Mouse (Mus musculus): ENCODE measurements around the gene H1f0. TPM values are rescaled to one million over a fixed set of nuclear protein-coding genes. Genes with fewer than 3 reads are reported as not detected.

H1f0 gene
- 301 and 315 TPM in 2 replicates for polyA plus RNA-seq (2015; fragmentation: Nextera tagmentation; extraction: Ambion mirVana)

DNA sequence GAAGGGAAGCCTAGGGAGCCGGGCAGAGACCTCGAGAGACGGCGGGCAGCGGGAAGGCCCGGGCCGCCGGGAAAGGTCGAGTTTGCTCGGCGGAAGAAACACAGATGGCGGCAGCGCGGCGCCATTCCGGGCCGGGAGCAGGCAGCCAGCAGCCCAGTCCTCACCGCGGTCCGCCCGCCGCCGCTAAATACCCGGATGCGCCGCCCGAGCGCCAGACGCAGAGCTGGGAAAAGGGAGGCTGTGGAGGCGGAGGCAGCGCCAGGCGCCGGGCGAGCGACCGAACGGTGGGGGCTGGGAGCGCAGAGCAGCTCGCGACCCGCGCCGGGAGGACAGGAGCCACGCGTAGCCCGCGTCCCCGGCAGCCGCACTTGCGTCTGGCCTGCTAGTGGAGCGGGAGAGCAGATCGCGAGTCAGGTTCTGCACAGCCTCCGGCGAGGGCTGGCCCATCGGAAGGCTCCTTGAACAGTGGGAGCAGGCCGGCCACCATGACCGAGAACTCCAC is at the start of gene H1f0:
TSS of gene H1f0 (plus strand) at position 214 of the 502 bp plus-strand sequence.
- 0 out of 2 replicates have a peak, but pooled peaks cover 2% of the 10 kb centered on the region for H3K27me3 ChIP-seq (ENCODE audit: control insufficient read depth, insufficient read depth, low read length)
- peak; percentile 78 for ATAC-seq (replicated peaks; ENCODE audit: extremely low read depth, insufficient read depth, low FRiP score)
- H3K9me3 ChIP-seq (replicated peaks; ENCODE audit: control insufficient read depth, low read length), result no peaks in the 10 kb centered on the region
- no peaks in the 10 kb centered on the region for H3K36me3 ChIP-seq (ENCODE audit: control insufficient read depth, insufficient read depth)
- H3K27ac ChIP-seq (ENCODE audit: low read length), result peak within 1 kb of the TSS; percentile 96
- WGBS, result under 1% methylated on average over 57 of the region's 58 CpGs
- peak within 1 kb of the TSS; percentile 83 for H3K4me3 ChIP-seq (ENCODE audit: low read length)
- H3K4me2 ChIP-seq (ENCODE audit: low read depth, low read length), result peak within 1 kb of the TSS; percentile 88
- peak within 1 kb of the TSS; percentile 100 for H3K9ac ChIP-seq (ENCODE audit: low read length)
- H3K4me1 ChIP-seq (ENCODE audit: control insufficient read depth, insufficient read depth, low read length), result peaks cover 21% of the 10 kb centered on the region

DNA sequence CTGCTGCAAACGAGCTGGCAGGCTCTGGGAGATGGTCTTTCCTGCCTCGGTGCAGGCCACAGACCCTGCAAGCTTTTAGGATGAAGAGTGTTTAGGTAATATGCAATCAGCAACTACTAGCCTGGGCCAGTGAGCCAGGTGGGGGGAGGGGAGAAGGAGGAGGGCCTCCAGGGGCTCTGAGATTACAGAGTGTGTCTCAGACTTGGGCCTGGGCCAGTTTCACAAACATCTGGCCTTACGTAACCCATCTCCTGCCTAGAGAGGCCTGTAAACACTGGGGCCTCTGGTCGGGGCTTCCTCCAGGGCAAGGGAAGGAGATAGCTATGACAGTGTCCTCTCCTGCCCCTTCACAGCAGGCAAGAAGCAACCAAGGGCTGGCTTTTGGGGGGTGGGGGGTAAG is 49.4 kb upstream of the H1f0 start:
- Histone ChIP-seq H3K9ac (ENCODE audit: low read length) (0 out of 2 replicates have a peak overlapping the region, but pooled peaks have one; percentile 11), H3K27ac (ENCODE audit: low read length) (peak overlapping the region; percentile 45; the same call in 1 of the 2 replicates), H3K27me3 (ENCODE audit: control insufficient read depth, insufficient read depth, low read length) (no peaks in the 10 kb centered on the region), H3K4me2 (ENCODE audit: low read depth, low read length) (no peak overlapping the region), H3K36me3 (ENCODE audit: control insufficient read depth, insufficient read depth) (no peaks in the 10 kb centered on the region), H3K4me3 (ENCODE audit: low read length) (no peak overlapping the region), H3K9me3 (replicated peaks; ENCODE audit: control insufficient read depth, low read length) (no peaks in the 10 kb centered on the region), H3K4me1 (ENCODE audit: control insufficient read depth, insufficient read depth, low read length) (peaks cover 23% of the 10 kb centered on the region)
- WGBS, result 7% methylated on average over 4 of the region's 4 CpGs
- peak; percentile 30 for ATAC-seq (replicated peaks; ENCODE audit: extremely low read depth, insufficient read depth, low FRiP score)

DNA sequence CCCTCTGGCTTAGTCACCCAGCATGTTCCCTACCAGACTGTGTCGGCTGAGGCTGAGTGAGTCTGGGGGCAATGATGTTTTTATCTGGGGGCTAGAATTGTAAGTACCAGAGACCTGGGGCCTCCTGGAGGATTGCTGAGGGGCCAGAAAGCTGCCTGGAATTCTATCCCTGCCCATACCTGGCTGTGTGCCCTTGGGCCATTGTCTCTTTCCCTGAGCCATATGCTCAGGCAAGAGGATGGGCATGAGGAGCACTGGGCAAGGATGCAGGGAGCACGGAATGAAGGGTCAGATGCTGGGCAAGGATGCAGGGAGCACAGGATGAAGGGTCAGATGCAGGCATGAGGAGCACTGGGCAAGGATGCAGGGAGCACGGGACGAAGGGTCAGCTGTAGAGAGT is 48.2 kb upstream of the H1f0 start:
- WGBS, result 85% methylated on average over 4 of the region's 4 CpGs
- no peak overlapping the region for H3K9ac ChIP-seq (ENCODE audit: low read length)

DNA sequence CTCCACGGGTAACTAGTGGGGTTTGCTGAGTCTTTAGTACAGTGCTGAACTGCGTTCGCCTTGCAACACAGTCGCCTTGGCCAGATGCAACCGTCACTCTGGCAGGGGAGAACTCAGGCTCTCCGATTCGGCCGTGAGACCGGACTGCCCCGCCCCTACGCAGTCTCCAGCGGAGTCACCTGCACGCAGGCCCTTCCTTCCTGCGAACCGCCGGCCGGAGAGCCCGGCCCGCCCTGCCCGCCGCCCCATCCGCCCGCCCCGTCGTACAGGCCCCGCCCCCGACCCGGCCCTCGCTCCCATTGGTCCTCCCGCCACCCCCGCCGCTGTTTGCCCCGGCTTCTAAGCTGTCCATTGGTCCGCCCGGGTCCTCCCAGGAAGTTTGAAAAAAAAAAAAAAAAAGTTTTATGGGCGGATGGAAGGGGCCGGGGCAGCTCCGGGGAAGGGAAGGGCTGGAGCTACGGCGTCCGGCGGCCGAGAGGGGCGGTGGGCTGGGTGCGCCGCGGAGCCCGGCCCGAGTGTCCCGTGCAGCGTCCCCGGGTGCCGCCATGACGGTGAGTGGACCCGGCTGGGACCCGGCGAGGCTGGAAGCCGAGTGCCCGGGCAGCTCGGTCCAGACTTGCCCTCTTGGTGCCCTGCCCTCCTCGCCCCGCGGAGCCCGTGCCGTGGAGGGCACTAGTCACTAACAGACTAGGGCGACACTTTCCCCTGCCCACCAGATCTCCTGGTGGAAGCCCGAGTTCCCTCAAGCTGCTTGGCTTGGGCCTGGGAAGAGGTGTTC is 45.4 kb upstream of the H1f0 start:
- WGBS, result 1% methylated on average over 58 of the region's 67 CpGs
- Histone ChIP-seq H3K9me3 (replicated peaks; ENCODE audit: control insufficient read depth, low read length) (no peaks in the 10 kb centered on the region), H3K4me2 (ENCODE audit: low read depth, low read length) (peak overlapping the region; percentile 90), H3K36me3 (ENCODE audit: control insufficient read depth, insufficient read depth) (no peaks in the 10 kb centered on the region), H3K27ac (ENCODE audit: low read length) (peak overlapping the region; percentile 94), H3K27me3 (ENCODE audit: control insufficient read depth, insufficient read depth, low read length) (no peaks in the 10 kb centered on the region), H3K9ac (ENCODE audit: low read length) (peak overlapping the region; percentile 92), H3K4me3 (ENCODE audit: low read length) (peak overlapping the region; percentile 70), H3K4me1 (ENCODE audit: control insufficient read depth, insufficient read depth, low read length) (peaks cover 52% of the 10 kb centered on the region)
- peak; percentile 82 for ATAC-seq (replicated peaks; ENCODE audit: extremely low read depth, insufficient read depth, low FRiP score)

More for the DNA sequence above, 48.2 kb upstream of the H1f0 start:
- no peaks in the 10 kb centered on the region for H3K36me3 ChIP-seq (ENCODE audit: control insufficient read depth, insufficient read depth)
- no peak overlapping the region for H3K4me2 ChIP-seq (ENCODE audit: low read depth, low read length)
- H3K27me3 ChIP-seq (ENCODE audit: control insufficient read depth, insufficient read depth, low read length), result no peaks in the 10 kb centered on the region
- no peak overlapping the region for H3K4me3 ChIP-seq (ENCODE audit: low read length)
- H3K9me3 ChIP-seq (replicated peaks; ENCODE audit: control insufficient read depth, low read length), result no peaks in the 10 kb centered on the region
- H3K27ac ChIP-seq (ENCODE audit: low read length), result no peak overlapping the region
- peaks cover 30% of the 10 kb centered on the region for H3K4me1 ChIP-seq (ENCODE audit: control insufficient read depth, insufficient read depth, low read length)
- no peak for ATAC-seq (replicated peaks; ENCODE audit: extremely low read depth, insufficient read depth, low FRiP score)

DNA sequence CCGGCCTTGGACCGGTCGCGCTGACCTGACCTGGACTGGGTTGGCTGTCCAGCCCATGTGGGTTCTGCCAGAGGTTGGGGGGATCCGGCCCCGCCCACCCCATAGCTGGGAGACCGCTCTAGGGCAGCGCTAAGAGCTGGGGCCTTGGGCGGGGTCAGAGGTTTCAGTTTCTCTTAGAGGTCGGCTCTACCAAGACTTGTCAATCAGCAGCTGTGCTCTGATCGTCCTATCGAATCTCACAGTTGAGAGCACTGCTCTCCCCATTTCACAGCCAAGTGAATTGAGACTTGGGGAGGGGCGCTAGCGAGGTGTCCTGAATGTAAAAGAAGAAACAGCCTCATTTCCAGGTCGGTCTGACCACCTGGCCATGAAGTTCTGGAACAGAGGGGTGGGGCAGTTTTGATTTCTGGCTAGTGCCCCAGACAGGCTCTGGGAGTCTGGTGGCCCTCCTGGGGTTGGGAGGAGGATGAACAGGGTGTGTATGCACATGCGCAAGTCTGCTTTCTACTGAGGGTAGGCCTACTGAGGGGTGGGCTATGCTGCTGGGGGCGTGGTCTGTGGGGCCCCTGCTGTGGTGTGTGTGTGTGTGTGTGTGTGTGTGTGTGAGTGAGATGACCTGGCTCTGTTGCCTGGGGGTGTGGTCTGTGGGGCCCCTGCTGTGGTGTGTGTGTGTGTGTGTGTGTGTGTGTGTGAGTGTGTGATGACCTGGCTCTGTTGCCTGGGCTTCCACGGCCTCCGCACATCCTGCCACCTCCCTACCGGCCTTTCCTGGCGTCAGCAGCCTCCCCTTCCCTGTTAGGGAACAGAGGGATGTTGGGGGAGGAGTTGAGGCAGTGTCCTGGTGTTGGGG is 44.6 kb upstream of the H1f0 start:
- H3K4me1 ChIP-seq (ENCODE audit: control insufficient read depth, insufficient read depth, low read length), result peaks cover 56% of the 10 kb centered on the region
- WGBS, result 1% methylated on average over 21 of the region's 21 CpGs
- ATAC-seq (replicated peaks; ENCODE audit: extremely low read depth, insufficient read depth, low FRiP score), result peak; percentile 47

DNA sequence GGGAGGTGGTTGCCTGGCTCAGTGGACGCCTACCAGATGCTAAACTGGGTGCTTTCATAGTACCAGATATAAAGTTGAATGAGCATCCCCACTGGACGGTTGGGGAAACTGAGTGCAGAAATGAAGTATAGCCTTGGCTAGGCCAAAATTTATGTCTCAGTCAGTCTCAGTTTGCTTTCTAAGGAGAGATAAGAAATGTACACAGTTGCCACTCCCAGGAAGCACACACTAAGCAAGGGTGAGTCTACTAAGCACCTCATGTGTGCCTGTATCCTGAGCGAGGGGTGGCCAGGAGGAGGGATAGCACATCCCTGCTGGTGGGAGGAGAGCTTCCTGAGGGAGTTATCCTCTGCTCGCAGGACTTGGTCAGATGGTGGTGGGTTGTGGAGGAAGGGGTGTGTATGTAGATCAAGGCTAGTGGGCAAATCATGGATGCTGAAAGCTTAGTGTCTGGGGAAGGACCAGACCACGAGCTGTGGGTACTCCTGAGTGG is 43.9 kb upstream of the H1f0 start:
- H3K4me3 ChIP-seq (ENCODE audit: low read length), result peak overlapping the region; percentile 70
- no peak for ATAC-seq (replicated peaks; ENCODE audit: extremely low read depth, insufficient read depth, low FRiP score)
- H3K9ac ChIP-seq (ENCODE audit: low read length), result no peak overlapping the region
- H3K9me3 ChIP-seq (replicated peaks; ENCODE audit: control insufficient read depth, low read length), result no peaks in the 10 kb centered on the region
- H3K27ac ChIP-seq (ENCODE audit: low read length), result peak overlapping the region; percentile 94; the same call in 1 of the 2 replicates
- H3K4me2 ChIP-seq (ENCODE audit: low read depth, low read length), result peak overlapping the region; percentile 90
- 37% methylated on average over 5 of the region's 5 CpGs for WGBS
- peaks cover 56% of the 10 kb centered on the region for H3K4me1 ChIP-seq (ENCODE audit: control insufficient read depth, insufficient read depth, low read length)
- no peaks in the 10 kb centered on the region for H3K27me3 ChIP-seq (ENCODE audit: control insufficient read depth, insufficient read depth, low read length)
- H3K36me3 ChIP-seq (ENCODE audit: control insufficient read depth, insufficient read depth), result no peaks in the 10 kb centered on the region

More for the DNA sequence above, 44.6 kb upstream of the H1f0 start:
- peak overlapping the region; percentile 94 for H3K27ac ChIP-seq (ENCODE audit: low read length)
- peak overlapping the region; percentile 70 for H3K4me3 ChIP-seq (ENCODE audit: low read length)
- peak overlapping the region; percentile 90 for H3K4me2 ChIP-seq (ENCODE audit: low read depth, low read length)
- H3K9me3 ChIP-seq (replicated peaks; ENCODE audit: control insufficient read depth, low read length), result no peaks in the 10 kb centered on the region
- peak overlapping the region; percentile 92 for H3K9ac ChIP-seq (ENCODE audit: low read length)
- no peaks in the 10 kb centered on the region for H3K27me3 ChIP-seq (ENCODE audit: control insufficient read depth, insufficient read depth, low read length)
- H3K36me3 ChIP-seq (ENCODE audit: control insufficient read depth, insufficient read depth), result no peaks in the 10 kb centered on the region

DNA sequence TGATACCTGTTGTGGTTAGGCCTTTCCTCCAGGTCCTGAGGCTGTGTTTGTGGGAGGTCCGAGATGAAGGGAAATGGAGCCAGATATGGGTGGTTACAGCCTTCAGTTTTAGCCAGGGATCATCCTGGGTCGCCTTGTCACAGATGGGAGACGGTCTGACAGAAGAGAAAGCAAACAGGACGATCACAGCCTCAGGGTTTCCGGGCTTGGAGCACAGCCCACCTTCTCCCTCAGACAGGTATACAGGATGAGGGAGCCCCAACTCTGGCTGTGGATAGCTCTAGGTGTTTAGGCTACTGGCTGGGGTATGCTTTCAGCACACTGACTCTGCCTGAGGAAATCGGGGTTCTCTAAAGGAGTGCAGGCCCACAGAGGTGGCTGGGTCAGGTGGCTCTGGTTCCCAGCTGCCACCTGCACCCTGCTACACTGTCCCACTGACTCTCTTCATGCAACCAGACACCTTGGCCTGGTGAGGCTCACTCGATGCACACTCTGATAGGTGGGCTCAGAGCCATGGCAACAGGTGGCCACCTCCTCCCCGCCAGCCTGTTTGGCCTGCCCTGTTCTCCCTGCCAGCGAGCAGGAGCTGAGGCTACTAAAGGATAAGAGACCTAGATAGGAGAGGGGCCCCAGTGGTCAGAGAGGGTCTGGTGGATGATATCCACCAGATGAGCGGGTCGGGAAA is 41.6 kb upstream of the H1f0 start:
- Histone ChIP-seq H3K36me3 (ENCODE audit: control insufficient read depth, insufficient read depth) (peaks cover 15% of the 10 kb centered on the region), H3K9ac (ENCODE audit: low read length) (peak overlapping the region; percentile 33; the same call in 1 of the 2 replicates), H3K27ac (ENCODE audit: low read length) (no peak overlapping the region), H3K4me2 (ENCODE audit: low read depth, low read length) (no peak overlapping the region), H3K4me1 (ENCODE audit: control insufficient read depth, insufficient read depth, low read length) (peaks cover 59% of the 10 kb centered on the region), H3K4me3 (ENCODE audit: low read length) (no peak overlapping the region), H3K9me3 (replicated peaks; ENCODE audit: control insufficient read depth, low read length) (no peaks in the 10 kb centered on the region), H3K27me3 (ENCODE audit: control insufficient read depth, insufficient read depth, low read length) (no peaks in the 10 kb centered on the region)
- ATAC-seq (replicated peaks; ENCODE audit: extremely low read depth, insufficient read depth, low FRiP score), result no peak
- WGBS, result 43% methylated on average over 11 of the region's 11 CpGs

DNA sequence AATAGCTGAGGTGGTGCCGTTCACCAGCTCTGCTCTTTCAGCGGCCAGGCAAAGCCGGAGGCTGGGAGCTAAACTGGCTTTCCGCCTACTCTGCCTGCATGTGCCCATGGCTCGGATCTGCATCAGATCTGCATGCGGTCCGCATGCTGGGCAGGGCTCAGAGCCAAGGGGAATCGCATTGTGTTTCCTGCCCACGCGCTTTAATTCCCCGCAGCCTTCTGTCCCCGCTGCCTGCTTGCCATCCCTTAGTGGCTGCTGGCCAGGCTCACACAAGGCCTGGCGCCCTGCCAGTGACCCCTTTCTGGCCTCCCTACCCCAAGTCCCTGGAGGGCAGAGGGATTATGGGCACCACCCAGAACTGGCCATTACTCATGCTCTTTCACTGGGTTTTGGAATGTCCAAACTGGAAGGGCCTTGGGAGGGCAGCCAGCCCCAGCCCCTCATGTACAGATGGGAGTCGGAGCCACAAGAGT is 39.7 kb upstream of the H1f0 start:
- H3K36me3 ChIP-seq (ENCODE audit: control insufficient read depth, insufficient read depth), result peaks cover 32% of the 10 kb centered on the region
- H3K27me3 ChIP-seq (ENCODE audit: control insufficient read depth, insufficient read depth, low read length), result no peaks in the 10 kb centered on the region
- peak overlapping the region; percentile 5 for H3K27ac ChIP-seq (ENCODE audit: low read length)
- H3K9ac ChIP-seq (ENCODE audit: low read length), result peak overlapping the region; percentile 20; the same call in 1 of the 2 replicates
- ATAC-seq (replicated peaks; ENCODE audit: extremely low read depth, insufficient read depth, low FRiP score), result no peak; the same call in 1 of the 2 replicates
- H3K4me3 ChIP-seq (ENCODE audit: low read length), result no peak overlapping the region
- WGBS, result 25% methylated on average over 14 of the region's 14 CpGs
- peaks cover 54% of the 10 kb centered on the region for H3K4me1 ChIP-seq (ENCODE audit: control insufficient read depth, insufficient read depth, low read length)
- H3K4me2 ChIP-seq (ENCODE audit: low read depth, low read length), result peak overlapping the region; percentile 1; the same call in 1 of the 2 replicates
- H3K9me3 ChIP-seq (replicated peaks; ENCODE audit: control insufficient read depth, low read length), result no peaks in the 10 kb centered on the region

Data from heart, embryonic 16.5 days (tissue).